Mouse (Mus musculus): ENCODE measurements around the gene Lactbl1.

Gene Lactbl1

DNA sequence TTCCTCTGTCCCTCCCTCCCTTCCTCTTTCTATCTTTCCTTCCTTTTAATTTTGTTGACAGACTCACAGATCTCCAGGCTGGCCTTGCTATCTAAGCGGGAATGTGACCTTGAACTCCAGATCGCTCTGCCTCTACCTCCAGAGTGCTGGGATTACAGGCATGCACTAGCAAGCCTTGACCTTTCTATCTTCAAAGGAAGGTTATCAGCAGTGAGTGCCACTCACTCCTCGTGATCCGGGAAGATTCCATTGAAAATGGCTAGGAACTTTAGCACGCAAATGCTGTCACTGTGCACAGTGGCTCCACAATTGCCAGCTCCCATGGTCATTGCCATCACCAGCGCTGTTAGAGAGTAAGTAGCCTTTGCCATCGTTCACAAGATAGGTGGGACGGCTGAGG lies 56.8 kb downstream of the Lactbl1 start:
- DNase-seq (ENCODE audit: extremely low read depth, low read depth, low spot score) = no peak

DNA sequence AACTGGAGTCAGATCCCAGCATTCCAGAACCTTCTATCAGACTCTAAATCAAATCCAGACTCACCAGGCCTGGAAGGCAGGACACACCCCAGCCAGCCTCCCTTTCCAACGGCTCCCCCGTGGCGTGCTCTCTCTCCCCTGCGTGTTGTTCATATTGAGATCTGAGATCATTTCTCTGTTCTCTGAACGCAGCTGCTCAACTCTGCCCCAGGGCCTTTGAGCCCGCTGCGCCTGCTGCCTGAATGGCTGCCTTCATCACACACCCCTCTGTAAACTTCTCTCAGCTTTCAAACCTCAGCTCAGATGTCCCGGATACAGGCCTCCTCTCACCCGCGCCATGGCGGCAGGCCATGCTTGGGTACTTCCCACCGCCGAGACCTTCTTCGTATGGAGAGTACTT lies 58.2 kb downstream of the Lactbl1 start:
- no peak for DNase-seq (ENCODE audit: extremely low read depth, low read depth, low spot score)

DNA sequence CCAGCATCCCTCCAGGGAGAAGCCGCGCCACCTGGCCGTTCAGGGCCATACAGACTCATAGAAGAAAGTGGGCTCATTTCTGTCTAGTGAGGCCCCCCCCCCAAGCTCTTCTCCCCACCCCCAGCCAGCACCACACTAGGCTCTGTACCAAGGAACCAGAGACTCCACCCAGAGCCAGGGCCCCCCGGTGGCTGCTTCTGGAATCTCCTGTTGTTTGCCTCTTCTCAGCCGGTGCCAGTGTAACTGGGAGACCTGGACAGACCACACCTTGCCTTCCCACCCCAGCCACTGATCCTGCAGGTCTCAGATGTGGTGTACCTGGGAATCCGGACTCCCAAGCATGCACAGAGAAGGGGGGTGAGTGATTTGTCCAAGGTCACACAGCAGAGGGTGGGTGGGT lies 62.1 kb downstream of the Lactbl1 start:
- DNase-seq (ENCODE audit: extremely low read depth, low read depth, low spot score) = no peak

DNA sequence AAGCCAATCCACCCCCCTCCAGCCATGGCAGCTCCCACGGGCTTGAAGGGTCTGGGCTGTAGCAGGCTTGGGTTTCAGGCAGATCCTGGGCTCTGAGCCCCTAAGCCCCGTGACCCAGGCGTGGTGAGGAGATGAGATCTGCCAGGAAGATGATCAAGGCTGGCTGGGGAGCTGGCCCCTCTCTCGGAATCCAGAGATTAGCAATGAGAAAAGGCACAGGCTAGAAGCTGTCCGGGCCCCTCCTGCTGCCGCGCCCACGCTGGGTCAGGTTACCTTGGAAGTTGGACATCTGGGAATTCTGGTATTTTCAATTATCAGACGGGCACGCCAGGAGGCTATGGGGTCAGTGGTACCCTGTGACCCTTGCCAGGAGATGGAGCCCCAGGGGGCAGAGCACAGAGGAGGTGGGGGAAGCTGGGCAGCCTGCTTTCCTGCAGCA lies 63.0 kb downstream of the Lactbl1 start:
- no peak for DNase-seq (ENCODE audit: extremely low read depth, low read depth, low spot score)

DNA sequence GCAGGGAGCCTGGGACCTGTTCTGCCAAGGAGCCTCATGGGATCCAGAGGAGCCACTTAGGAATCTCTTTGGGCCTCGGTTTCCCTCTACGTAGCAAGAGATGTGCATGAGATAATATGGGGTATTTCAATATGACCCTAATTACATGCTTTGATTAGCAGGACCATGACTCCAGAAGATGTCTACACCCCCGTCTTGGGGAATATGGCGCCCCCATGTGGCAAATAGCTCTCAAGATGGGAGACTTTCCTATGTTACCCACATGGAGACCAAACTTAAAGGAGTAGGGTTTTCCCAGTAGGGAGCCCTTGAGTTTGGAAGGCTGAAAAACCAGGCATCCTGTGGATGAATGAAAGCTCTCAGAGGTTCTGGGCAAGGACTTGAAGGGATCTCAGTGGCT lies 65.7 kb downstream of the Lactbl1 start:
- no peak for DNase-seq (ENCODE audit: extremely low read depth, low read depth, low spot score)
